Mouse (Mus musculus) neural tube, embryonic 15.5 days (tissue): ENCODE data around the gene Olfr535. TPM values are rescaled to one million over a fixed set of nuclear protein-coding genes. Genes with fewer than 3 reads are reported as not detected.

ENCODE experiments used
- polyA plus RNA-seq: library from polyadenylated mRNA; unstranded; fragments of >200 nt; fragmentation: Nextera tagmentation; extraction: Ambion mirVana; gene quantifications from 2 replicates; pipeline ENCODE4 v1.2.1, GENCODE M21; 2015

Olfr535 gene
- polyA plus RNA-seq, 1 experiment from 2014 or later: not detected

Other genes starting within 250 kb of the Olfr535 start
- 0.05 and 0.50 TPM in 2 replicates for gene 5830411N06Rik, start 236.9 kb upstream of the Olfr535 start, polyA plus RNA-seq
- gene Olfr525, start 163.4 kb upstream of the Olfr535 start, polyA plus RNA-seq: not detected in 2 replicates
- gene Olfr527, start 150.2 kb upstream of the Olfr535 start, polyA plus RNA-seq: not detected in 2 replicates
- not detected in 2 replicates for gene Olfr60, start 122.5 kb upstream of the Olfr535 start, polyA plus RNA-seq
- gene Olfr530, start 107.9 kb upstream of the Olfr535 start, polyA plus RNA-seq: not detected in 2 replicates
- gene Olfr531, start 81.3 kb upstream of the Olfr535 start, polyA plus RNA-seq: not detected in 2 replicates
- not detected in 2 replicates for gene Olfr532, start 62.6 kb upstream of the Olfr535 start, polyA plus RNA-seq
- gene Olfr533, start 20.8 kb upstream of the Olfr535 start, polyA plus RNA-seq: not detected in 2 replicates
- not detected in 2 replicates for gene Olfr536, start 23.2 kb downstream of the Olfr535 start, polyA plus RNA-seq
- not detected in 2 replicates for gene Olfr538, start 83.7 kb downstream of the Olfr535 start, polyA plus RNA-seq
- 0.01 TPM in 1 of 2 replicates, not detected in the other for gene Olfr46, start 117.1 kb downstream of the Olfr535 start, polyA plus RNA-seq
- not detected in 2 replicates for gene Olfr61, start 144.8 kb downstream of the Olfr535 start, polyA plus RNA-seq
- gene Olfr53, start 162.2 kb downstream of the Olfr535 start, polyA plus RNA-seq: not detected in 2 replicates
- 0.01 TPM in 2 replicates for gene Olfr539, start 175.7 kb downstream of the Olfr535 start, polyA plus RNA-seq
- gene Olfr45, start 197.7 kb downstream of the Olfr535 start, polyA plus RNA-seq: not detected in 2 replicates
- not detected in 2 replicates for gene Olfr541, start 213.1 kb downstream of the Olfr535 start, polyA plus RNA-seq